Mouse (Mus musculus): ENCODE data around the gene Tpm3. TPM values are rescaled to one million over a fixed set of nuclear protein-coding genes. Genes with fewer than 3 reads are reported as not detected.
A peak's percentile ranks its signal among the peaks of the same experiment; 100 is the strongest.

Gene Tpm3
- polyA plus RNA-seq, 1 experiment from 2014 or later = 496 TPM

MicroRNAs encoded within 50 kb of the gene (microRNA counts, 519-probe panel; counts per million panel counts)
- 1,056 counts per million, percentile 2 among the panel's probes with 10 or more counts for microRNA mmu-miR-190b

Small RNAs within 50 kb of the gene (microRNA-seq; reads per million reads assigned to microRNA genes)
- gene Mir190b = 25.7 reads per million, percentile 37 among the genes with 10 or more reads in this experiment

Other genes starting within 250 kb of the Tpm3 start
- 1.7 and 1.8 TPM in 2 replicates for gene She, start 241.3 kb upstream of the Tpm3 start, polyA plus RNA-seq (2016; fragmentation: Nextera tagmentation; extraction: Ambion mirVana)
- gene Il6ra, start 159.5 kb upstream of the Tpm3 start, polyA plus RNA-seq (2016; fragmentation: Nextera tagmentation; extraction: Ambion mirVana) = 0.29 and 0.42 TPM in 2 replicates
- 14.4 and 15.2 TPM in 2 replicates for gene Atp8b2, start 109.1 kb upstream of the Tpm3 start, polyA plus RNA-seq (2016; fragmentation: Nextera tagmentation; extraction: Ambion mirVana)
- 145 and 150 TPM in 2 replicates for gene Hax1, start 73.9 kb upstream of the Tpm3 start, polyA plus RNA-seq (2016; fragmentation: Nextera tagmentation; extraction: Ambion mirVana)
- 188 and 189 TPM in 2 replicates for gene 4933434E20Rik, start 21.0 kb upstream of the Tpm3 start, polyA plus RNA-seq (2016; fragmentation: Nextera tagmentation; extraction: Ambion mirVana)
- 205 and 225 TPM in 2 replicates for gene Ubap2l, start 20.0 kb upstream of the Tpm3 start, polyA plus RNA-seq (2016; fragmentation: Nextera tagmentation; extraction: Ambion mirVana)
- 0.50 and 0.69 TPM in 2 replicates for gene Nup210l, start 31.5 kb downstream of the Tpm3 start, polyA plus RNA-seq (2016; fragmentation: Nextera tagmentation; extraction: Ambion mirVana)
- gene Rps27, start 141.0 kb downstream of the Tpm3 start, polyA plus RNA-seq (2016; fragmentation: Nextera tagmentation; extraction: Ambion mirVana) = 943 and 1,078 TPM in 2 replicates
- gene Rab13, start 141.0 kb downstream of the Tpm3 start, polyA plus RNA-seq (2016; fragmentation: Nextera tagmentation; extraction: Ambion mirVana) = 22.6 and 23.3 TPM in 2 replicates
- gene Jtb, start 158.9 kb downstream of the Tpm3 start, polyA plus RNA-seq (2016; fragmentation: Nextera tagmentation; extraction: Ambion mirVana) = 93.8 and 100.0 TPM in 2 replicates
- gene Creb3l4, start 170.9 kb downstream of the Tpm3 start, polyA plus RNA-seq (2016; fragmentation: Nextera tagmentation; extraction: Ambion mirVana) = 5.3 and 5.5 TPM in 2 replicates
- gene Slc39a1, start 175.5 kb downstream of the Tpm3 start, polyA plus RNA-seq (2016; fragmentation: Nextera tagmentation; extraction: Ambion mirVana) = 32.8 and 42.8 TPM in 2 replicates
- 19.9 and 20.7 TPM in 2 replicates for gene Crtc2, start 181.5 kb downstream of the Tpm3 start, polyA plus RNA-seq (2016; fragmentation: Nextera tagmentation; extraction: Ambion mirVana)
- 6.0 and 7.9 TPM in 2 replicates for gene Dennd4b, start 192.5 kb downstream of the Tpm3 start, polyA plus RNA-seq (2016; fragmentation: Nextera tagmentation; extraction: Ambion mirVana)
- gene Gatad2b, start 220.5 kb downstream of the Tpm3 start, polyA plus RNA-seq (2016; fragmentation: Nextera tagmentation; extraction: Ambion mirVana) = 15.8 and 17.2 TPM in 2 replicates

Data from forebrain, embryonic 12.5 days (tissue).